Mouse (Mus musculus) myocyte (in vitro differentiated cells): ENCODE data around the gene T.

Experiments used
- CEBPB ChIP-seq: IDR thresholded peaks from 2 replicates; pipeline ENCODE4 v1.6.1; 2011; ENCODE audit warnings: mild to moderate bottlenecking, moderate library complexity; ENCODE audit not compliant: poor library complexity, insufficient read depth, severe bottlenecking
- POLR2A ChIP-seq: IDR thresholded peaks from one replicate; pipeline ENCODE4 v1.6.1; 2011; ENCODE audit warnings: low read depth, mild to moderate bottlenecking, control low read depth, moderate library complexity; ENCODE audit not compliant: insufficient read length
- USF1 ChIP-seq: IDR thresholded peaks from one replicate; pipeline ENCODE4 v1.6.1; 2011; ENCODE audit warnings: low read depth, mild to moderate bottlenecking, control low read depth, moderate library complexity

DNA sequence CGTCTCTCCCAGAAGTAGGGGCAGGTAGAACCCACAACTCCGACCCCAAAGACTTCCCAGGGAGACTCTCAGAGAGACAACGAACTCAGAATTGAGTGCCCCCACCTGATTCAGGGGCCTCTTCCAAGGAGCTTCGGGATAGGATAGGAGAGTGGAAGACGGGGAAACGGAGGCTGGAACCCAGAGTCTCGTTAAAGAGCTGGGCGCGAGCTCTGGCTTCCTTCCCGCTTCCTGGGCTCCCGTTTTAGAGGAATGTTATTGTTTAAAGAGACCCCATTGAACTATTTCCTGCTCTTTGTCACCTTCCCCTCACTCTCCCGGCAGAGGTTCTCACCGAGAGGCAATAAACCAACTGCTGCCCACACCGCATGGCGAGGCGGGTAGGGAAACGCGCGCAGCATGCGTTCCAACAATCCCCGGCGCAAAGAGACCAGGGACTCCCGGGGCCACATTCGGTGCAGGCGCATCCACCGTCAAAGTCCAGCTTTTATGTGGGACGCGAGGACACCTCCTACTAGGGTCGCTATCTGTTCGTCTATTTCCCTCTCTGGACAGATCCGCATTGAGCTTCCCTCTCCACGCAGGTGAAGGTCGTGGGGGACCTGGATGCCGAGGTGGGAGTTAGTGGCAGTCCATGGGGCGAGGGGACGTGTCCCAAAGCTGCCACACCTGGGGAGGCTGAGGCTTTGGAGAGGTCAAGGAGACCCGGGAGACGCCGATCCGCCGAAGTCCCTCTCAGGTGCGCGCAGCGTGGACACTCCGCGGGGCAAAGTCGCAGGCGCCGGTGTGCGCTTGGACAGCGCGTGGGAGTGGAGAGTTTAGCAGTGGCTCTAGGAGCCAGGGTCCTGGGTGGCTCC is 874 bp upstream of the T start:
- no peak for TF ChIP-seq CEBPB
- no peak for TF ChIP-seq POLR2A
- no peak for TF ChIP-seq USF1
